Mouse (Mus musculus) lung, embryonic 14.5 days (tissue): ENCODE measurements around the gene Tmem212. TPM values are rescaled to one million over a fixed set of nuclear protein-coding genes. Genes with fewer than 3 reads are reported as not detected.

Source experiments
- ATAC-seq: fragments of 200-750 bp; cut with Nextera tagmentation; 2 replicates; pipeline ENCODE4 v1.8.0; 2017; ENCODE audit warnings: mild to moderate bottlenecking, moderate TSS enrichment, moderate library complexity; ENCODE audit not compliant: insufficient read depth
- DNase-seq: peaks from one replicate; pipeline ENCODE4 v3.0.0-alpha.2; 2015
- H3K27ac ChIP-seq: fragments of 300-500 bp; sonication (generic); 2 replicates; pipeline ENCODE4 v1.5.1; 2014; ENCODE audit warnings: low read depth, mild to moderate bottlenecking, moderate library complexity
- H3K27me3 ChIP-seq: fragments of 300-500 bp; sonication (generic); 2 replicates; pipeline ENCODE4 v1.6.1; 2014; ENCODE audit warnings: low read length, control low read depth; ENCODE audit not compliant: insufficient read depth
- H3K36me3 ChIP-seq: fragments of 300-500 bp; sonication (generic); 2 replicates; pipeline ENCODE4 v1.6.1; 2014; ENCODE audit warnings: control low read depth; ENCODE audit not compliant: insufficient read depth
- H3K4me1 ChIP-seq: fragments of 300-500 bp; sonication (generic); 2 replicates; pipeline ENCODE4 v1.6.1; 2014; ENCODE audit warnings: antibody characterized with exemption, control low read depth; ENCODE audit not compliant: insufficient read depth
- H3K4me2 ChIP-seq: fragments of 300-500 bp; sonication (generic); 2 replicates; pipeline ENCODE4 v1.6.1; 2014; ENCODE audit warnings: mild to moderate bottlenecking
- H3K4me3 ChIP-seq: fragments of 300-500 bp; sonication (generic); 2 replicates; pipeline ENCODE4 v1.5.1; 2014; ENCODE audit warnings: low read depth, low read length
- H3K9ac ChIP-seq: fragments of 300-500 bp; sonication (generic); 2 replicates; pipeline ENCODE4 v1.6.1; 2014
- H3K9me3 ChIP-seq: fragments of 300-500 bp; sonication (generic); 2 replicates; pipeline ENCODE4 v1.6.1; 2016; ENCODE audit warnings: low read depth, low read length, control low read depth
- CTCF ChIP-seq: IDR thresholded peaks from 2 replicates; pipeline ENCODE4 v1.5.1; 2016; ENCODE audit warnings: antibody characterized with exemption, low read depth
- WGBS: fragments of 180-500 bp; shearing (Covaris S2); extraction: QIAGEN DNeasy Blood & Tissue Kit; methylation state at CpG from one replicate; pipeline ENCODE4 v1.1.7; 2014; 5-methylcytosine and 5-hydroxymethylcytosine counted together
- polyA plus RNA-seq: library from polyadenylated mRNA; unstranded; fragments of >200 nt; fragmentation: Nextera tagmentation; extraction: Ambion mirVana; gene quantifications from 2 replicates; pipeline ENCODE4 v1.2.1, GENCODE M21; 2014

Gene Tmem212
- polyA plus RNA-seq, 1 experiment from 2014 or later = not detected

GRCm38 (mm10) chr3:27909016-27909415, 12.8 kb upstream of the Tmem212 start:
- Histone ChIP-seq H3K9ac (no peak overlapping the region), H3K4me3 (no peak overlapping the region), H3K9me3 (no peaks in the 10 kb centered on the region; the same call in 1 of the 2 replicates), H3K4me2 (no peak overlapping the region), H3K27me3 (no peaks in the 10 kb centered on the region), H3K36me3 (no peaks in the 10 kb centered on the region), H3K4me1 (peaks cover 6% of the 10 kb centered on the region; the same call in 1 of the 2 replicates), H3K27ac (no peak overlapping the region)
- no peak for ATAC-seq
- WGBS = 80% methylated on average over 3 of the region's 3 CpGs
- TF ChIP-seq CTCF = no peak
- no peak for DNase-seq

- Histone ChIP-seq H3K36me3 (no peaks in the 10 kb centered on the region), H3K9me3 (no peaks in the 10 kb centered on the region; the same call in 1 of the 2 replicates), H3K27me3 (no peaks in the 10 kb centered on the region), H3K4me2 (no peak overlapping the region), H3K4me1 (peaks cover 6% of the 10 kb centered on the region; the same call in 1 of the 2 replicates), H3K9ac (no peak overlapping the region), H3K4me3 (no peak overlapping the region), H3K27ac (no peak overlapping the region)
- DNase-seq (no peak), ATAC-seq (no peak)
- TF ChIP-seq CTCF = no peak
- 75% methylated on average over 2 of the region's 2 CpGs for WGBS
These were observed 12.1 kb upstream of the Tmem212 start for GRCm38 (mm10) chr3:27908316-27908715.

GRCm38 (mm10) chr3:27907301-27907700, 11.1 kb upstream of the Tmem212 start:
- H3K27ac ChIP-seq = no peak overlapping the region
- no peaks in the 10 kb centered on the region for H3K27me3 ChIP-seq
- no peaks in the 10 kb centered on the region; the same call in 1 of the 2 replicates for H3K9me3 ChIP-seq
- no peak overlapping the region for H3K4me2 ChIP-seq
- DNase-seq (no peak), ATAC-seq (no peak)
- WGBS = 39% methylated on average over 2 of the region's 2 CpGs
- no peak for TF ChIP-seq CTCF
- H3K9ac ChIP-seq = no peak overlapping the region
- peaks cover 6% of the 10 kb centered on the region; the same call in 1 of the 2 replicates for H3K4me1 ChIP-seq
- H3K36me3 ChIP-seq = no peaks in the 10 kb centered on the region
- H3K4me3 ChIP-seq = no peak overlapping the region

GRCm38 (mm10) chr3:27906647-27907209, 10.6 kb upstream of the Tmem212 start:
- TF ChIP-seq CTCF = no peak
- H3K9ac ChIP-seq = no peak overlapping the region
- no peaks in the 10 kb centered on the region; the same call in 1 of the 2 replicates for H3K9me3 ChIP-seq
- H3K27me3 ChIP-seq = no peaks in the 10 kb centered on the region
- no peak overlapping the region for H3K27ac ChIP-seq
- no peak overlapping the region for H3K4me2 ChIP-seq
- WGBS = 68% methylated on average over 7 of the region's 7 CpGs
- ATAC-seq = peak; percentile 33; the same call in 1 of the 2 replicates
- no peak overlapping the region for H3K4me3 ChIP-seq
- DNase-seq = no peak
- H3K36me3 ChIP-seq = no peaks in the 10 kb centered on the region
- H3K4me1 ChIP-seq = peaks cover 6% of the 10 kb centered on the region; the same call in 1 of the 2 replicates

- peaks cover 6% of the 10 kb centered on the region for H3K4me1 ChIP-seq
- peak; percentile 19 for DNase-seq
- ATAC-seq = peak; percentile 66
- no peak overlapping the region for H3K9ac ChIP-seq
- no peaks in the 10 kb centered on the region for H3K36me3 ChIP-seq
- 0 out of 2 replicates have a peak overlapping the region, but pooled peaks have one; percentile 3 for H3K4me2 ChIP-seq
- 14% methylated on average over 13 of the region's 13 CpGs for WGBS
- H3K4me3 ChIP-seq = no peak overlapping the region
- no peaks in the 10 kb centered on the region for H3K27me3 ChIP-seq
- H3K27ac ChIP-seq = no peak overlapping the region
- H3K9me3 ChIP-seq = no peaks in the 10 kb centered on the region; the same call in 1 of the 2 replicates
- TF ChIP-seq CTCF = no peak
These were observed 8.6 kb upstream of the Tmem212 start for GRCm38 (mm10) chr3:27904659-27905330.

- H3K27ac ChIP-seq = no peak overlapping the region
- H3K36me3 ChIP-seq = no peaks in the 10 kb centered on the region
- H3K27me3 ChIP-seq = no peaks in the 10 kb centered on the region
- ATAC-seq (no peak), DNase-seq (no peak)
- WGBS = 90% methylated on average over 6 of the region's 6 CpGs
- H3K4me3 ChIP-seq = no peak overlapping the region
- H3K9ac ChIP-seq = no peak overlapping the region
- H3K9me3 ChIP-seq = no peaks in the 10 kb centered on the region
- peak; percentile 48 for TF ChIP-seq CTCF
- no peak overlapping the region for H3K4me2 ChIP-seq
- H3K4me1 ChIP-seq = peaks cover 14% of the 10 kb centered on the region
These were observed 5.7 kb upstream of the Tmem212 start for GRCm38 (mm10) chr3:27901846-27902245.

GRCm38 (mm10) chr3:27899012-27899726, 3.0 kb upstream of the Tmem212 start:
- TF ChIP-seq CTCF = no peak
- H3K27me3 ChIP-seq = no peaks in the 10 kb centered on the region
- H3K36me3 ChIP-seq = no peaks in the 10 kb centered on the region
- H3K4me1 ChIP-seq = peaks cover 8% of the 10 kb centered on the region
- DNase-seq (peak; percentile 24), ATAC-seq (no peak)
- no peaks in the 10 kb centered on the region for H3K9me3 ChIP-seq
- no peak overlapping the region for H3K27ac ChIP-seq
- no peak overlapping the region for H3K4me2 ChIP-seq
- 37% methylated on average over 13 of the region's 13 CpGs for WGBS
- no peak overlapping the region for H3K4me3 ChIP-seq
- H3K9ac ChIP-seq = no peak overlapping the region
